Mouse (Mus musculus): ENCODE data around the gene Nkain1. TPM values are rescaled to one million over a fixed set of nuclear protein-coding genes. Genes with fewer than 3 reads are reported as not detected.

Nkain1 gene
- polyA plus RNA-seq, 1 experiment, result not detected

- Histone ChIP-seq H3K4me3 (replicated peaks) (no peak overlapping the region), H3K9me3 (ENCODE audit: control insufficient read depth, low read length) (no peaks in the 10 kb centered on the region; the same call in 1 of the 2 replicates), H3K36me3 (ENCODE audit: control insufficient read depth) (no peaks in the 10 kb centered on the region), H3K4me1 (ENCODE audit: control insufficient read depth) (peaks cover 18% of the 10 kb centered on the region), H3K27me3 (ENCODE audit: control insufficient read depth) (peaks cover 49% of the 10 kb centered on the region)
- TF ChIP-seq GATA1 (IDR thresholded peaks at IDR 0.05; ENCODE audit: low read length) (no peak), TAL1 (IDR thresholded peaks at IDR 0.05; ENCODE audit: low read length) (no peak)
Measured at GRCm38 (mm10) chr4:130521466-130521865, 52.5 kb downstream of the Nkain1 start.

DNA sequence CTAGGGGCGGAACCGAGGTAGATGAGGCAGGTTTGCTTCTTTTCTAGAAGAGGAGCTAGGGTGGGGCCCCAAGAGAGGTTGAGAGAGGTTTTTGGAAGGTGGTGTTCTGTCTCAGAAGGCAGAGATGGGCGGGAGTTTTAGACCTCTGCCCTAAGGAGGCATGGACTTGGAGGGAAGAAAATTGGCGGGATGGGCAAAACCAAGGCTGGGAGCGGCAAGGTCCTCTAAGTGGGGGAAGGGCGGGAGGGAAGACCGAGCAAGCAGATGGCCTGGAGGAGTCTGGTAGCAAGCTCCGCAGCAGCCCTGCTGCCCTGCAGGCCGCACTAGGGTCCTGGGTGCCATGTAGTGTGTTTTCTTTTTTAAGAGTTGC lies 53.5 kb downstream of the Nkain1 start:
- Histone ChIP-seq H3K9me3 (ENCODE audit: control insufficient read depth, low read length) (no peaks in the 10 kb centered on the region; the same call in 1 of the 2 replicates), H3K4me3 (replicated peaks) (peak overlapping the region; percentile 53), H3K36me3 (ENCODE audit: control insufficient read depth) (no peaks in the 10 kb centered on the region), H3K4me1 (ENCODE audit: control insufficient read depth) (peaks cover 18% of the 10 kb centered on the region), H3K27me3 (ENCODE audit: control insufficient read depth) (peaks cover 43% of the 10 kb centered on the region)
- TF ChIP-seq TAL1 (IDR thresholded peaks at IDR 0.05; ENCODE audit: low read length) (no peak), GATA1 (IDR thresholded peaks at IDR 0.05; ENCODE audit: low read length) (no peak)

DNA sequence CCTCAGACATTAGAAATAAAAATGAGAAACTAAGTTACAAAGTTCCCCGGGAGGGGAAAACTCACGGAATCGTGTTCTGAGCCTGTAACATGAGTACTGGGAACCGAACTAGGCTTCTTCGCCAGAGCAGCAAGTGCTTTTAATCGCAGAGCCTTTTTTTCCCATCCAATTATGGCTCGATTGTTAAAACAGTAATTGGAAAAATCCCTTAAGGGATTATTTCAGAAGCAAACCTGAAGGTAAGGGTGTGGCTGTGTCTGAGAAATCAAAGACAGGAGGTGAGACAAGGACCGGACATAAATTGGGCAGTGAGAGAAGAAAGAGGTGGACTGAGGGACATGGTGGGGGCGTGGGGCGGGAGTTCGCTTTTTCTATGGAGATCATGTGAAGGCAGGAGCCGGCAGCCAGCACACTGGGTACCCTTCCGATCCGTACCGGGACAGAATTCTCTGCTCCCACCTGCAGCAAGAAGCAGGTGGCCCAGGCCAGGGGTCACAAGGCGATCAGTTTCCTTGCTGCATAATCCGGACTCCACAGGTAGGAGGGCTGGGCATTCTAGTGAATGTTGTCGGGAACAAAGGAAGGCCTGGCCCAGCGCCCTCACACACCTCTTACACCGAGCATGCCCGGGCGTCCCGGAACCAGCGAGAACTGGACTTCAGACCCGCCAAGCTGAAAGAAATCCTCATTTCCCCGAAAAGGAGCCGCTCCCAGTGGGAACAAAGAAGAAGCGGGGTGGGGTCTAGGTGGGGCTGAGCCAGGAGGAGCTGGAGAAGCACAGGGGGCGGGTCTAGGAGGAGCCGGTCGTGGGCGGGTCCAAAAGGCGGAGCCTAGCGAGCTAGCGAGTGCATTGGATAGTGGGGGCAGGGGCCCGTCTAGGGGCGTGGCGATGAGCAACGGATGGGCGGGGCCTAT lies 54.1 kb downstream of the Nkain1 start:
- H3K9me3 ChIP-seq (ENCODE audit: control insufficient read depth, low read length), result no peaks in the 10 kb centered on the region; the same call in 1 of the 2 replicates
- peaks cover 18% of the 10 kb centered on the region for H3K4me1 ChIP-seq (ENCODE audit: control insufficient read depth)
- H3K27me3 ChIP-seq (ENCODE audit: control insufficient read depth), result peaks cover 38% of the 10 kb centered on the region
- H3K36me3 ChIP-seq (ENCODE audit: control insufficient read depth), result no peaks in the 10 kb centered on the region
- peak overlapping the region; percentile 53 for H3K4me3 ChIP-seq (replicated peaks)
- TF ChIP-seq TAL1 (IDR thresholded peaks at IDR 0.05; ENCODE audit: low read length) (no peak), GATA1 (IDR thresholded peaks at IDR 0.05; ENCODE audit: low read length) (no peak)

GRCm38 (mm10) chr4:130516490-130516889 lies 57.5 kb downstream of the Nkain1 start:
- H3K9me3 ChIP-seq (ENCODE audit: control insufficient read depth, low read length), result no peaks in the 10 kb centered on the region; the same call in 1 of the 2 replicates
- TF ChIP-seq TAL1 (IDR thresholded peaks at IDR 0.05; ENCODE audit: low read length) (no peak), GATA1 (IDR thresholded peaks at IDR 0.05; ENCODE audit: low read length) (no peak)
- H3K36me3 ChIP-seq (ENCODE audit: control insufficient read depth), result no peaks in the 10 kb centered on the region
- no peak overlapping the region for H3K4me3 ChIP-seq (replicated peaks)
- peaks cover 18% of the 10 kb centered on the region for H3K4me1 ChIP-seq (ENCODE audit: control insufficient read depth)
- peaks cover 26% of the 10 kb centered on the region for H3K27me3 ChIP-seq (ENCODE audit: control insufficient read depth)

Other genes starting within 250 kb of the Nkain1 start
- gene Zcchc17, start 214.2 kb downstream of the Nkain1 start, polyA plus RNA-seq (2012), result 3.1 and 3.2 TPM in 2 replicates
- 6.1 TPM in 2 replicates for gene Snrnp40, start 214.0 kb downstream of the Nkain1 start, polyA plus RNA-seq (2012)
- 3.1 and 3.8 TPM in 2 replicates for gene Pum1, start 89.1 kb upstream of the Nkain1 start, polyA plus RNA-seq (2012)
- 1.0 and 1.3 TPM in 2 replicates for gene Sdc3, start 218.4 kb upstream of the Nkain1 start, polyA plus RNA-seq (2012)

Measured in erythroblast, embryonic 14.5 days (primary cell).